9 mouse cellular contexts compared by ENCODE assay signal in the genomic region with DNA sequence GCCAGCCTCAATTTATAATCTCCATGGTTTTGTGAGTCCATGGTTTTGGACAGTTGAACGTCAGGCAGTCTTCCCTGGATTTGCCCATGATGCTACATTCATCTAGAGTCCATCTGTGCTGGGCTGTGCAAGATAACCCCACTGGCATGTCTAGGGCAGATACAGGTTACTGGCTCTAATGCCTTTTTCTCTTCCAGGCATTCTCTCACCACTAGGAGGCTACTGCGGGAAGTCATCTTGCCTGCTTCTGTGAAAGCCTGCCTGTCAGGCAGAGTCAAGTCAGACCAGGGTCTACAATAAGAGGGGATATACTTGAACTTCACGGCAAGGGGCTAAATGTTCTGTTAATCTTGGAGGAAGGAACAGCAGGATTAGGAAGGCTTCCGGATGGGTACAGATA. TPM values are rescaled to one million over a fixed set of nuclear protein-coding genes. Genes with fewer than 3 reads are reported as not detected.
DNase-seq lines count a peak whose midpoint lies in the region; ATAC-seq and TF ChIP-seq lines count a peak whose summit lies in the region.
"Had no signal": no experiment of that assay in that cellular context is flagged by ENCODE, and none has a peak within 500 bp of the region (broad histone marks: within the 10 kb centered on the region; RNA-seq: fewer than 3 reads in every experiment).

No protein-coding gene starts in this region.

- ATAC-seq in activated CD4-positive, CD25-positive, alpha-beta regulatory T cell, adult 4 months, result no peak
- no peak for ATAC-seq in heart, embryonic 12.5 days (ENCODE audit: insufficient number of reproducible peaks, low FRiP score)

- TF ChIP-seq RAD21 in CH12.LX (IDR thresholded peaks at IDR 0.05; ENCODE audit: low read depth, low read length), result peak; percentile 45

- DNase-seq in kidney, adult 2 months, result peak; percentile 12
- DNase-seq in kidney, adult 18-20 months, result no peak
- DNase-seq in 3134 (ENCODE audit: extremely low read depth, insufficient read length, low spot score) (peak; percentile 15), CH12.LX (ENCODE audit: extremely low read depth) (peak; percentile 60)
- peak; percentile 36 for DNase-seq in embryo, embryonic 9.5 days (ENCODE audit: extremely low spot score)
- DNase-seq in frontal cortex, postnatal 10 days (ENCODE audit: low spot score in 2 of 2), result no peak

- no peak overlapping the region for H3K9ac ChIP-seq in CH12.LX (ENCODE audit: insufficient read depth, low read depth)
- no peak overlapping the region for H3K9ac ChIP-seq in heart, embryonic 12.5 days

- 27% methylated on average over 4 of the region's 4 CpGs for WGBS in kidney, adult 2 months
- WGBS in heart, embryonic 12.5 days, result 23% methylated on average over 4 of the region's 4 CpGs

- no peak overlapping the region for H3K4me3 ChIP-seq in kidney, adult 2 months (ENCODE audit: insufficient read depth, low read depth, low read length)
- no peak overlapping the region for H3K4me3 ChIP-seq in CH12.LX (replicated peaks in 1 of 3; ENCODE audit: low read depth in 2 of 3, low read length in 2 of 3, poor library complexity in 1 of 3)
- no peak overlapping the region for H3K4me3 ChIP-seq in heart, embryonic 12.5 days

- no peak overlapping the region for H3K4me2 ChIP-seq in CH12.LX (ENCODE audit: insufficient read depth, low read depth, poor library complexity, severe bottlenecking)
- no peak overlapping the region for H3K4me2 ChIP-seq in heart, embryonic 12.5 days

- no peaks in the 10 kb centered on the region for H3K27me3 ChIP-seq in kidney, adult 2 months (replicated peaks; ENCODE audit: control insufficient read depth, insufficient read depth, low read length)
- no peaks in the 10 kb centered on the region for H3K27me3 ChIP-seq in CH12.LX (replicated peaks)
- no peaks in the 10 kb centered on the region for H3K27me3 ChIP-seq in heart, embryonic 12.5 days (replicated peaks)

- no peaks in the 10 kb centered on the region for H3K36me3 ChIP-seq in kidney, adult 2 months (ENCODE audit: control insufficient read depth, insufficient read depth, low read length)
- H3K36me3 ChIP-seq in CH12.LX (replicated peaks in 1 of 2; ENCODE audit: control insufficient read depth in 1 of 2, insufficient read depth in 1 of 2, low read length in 1 of 2), result peaks cover under 1 to 9% of the 10 kb centered on the region in 2 experiments
- peaks cover 7% of the 10 kb centered on the region; the same call in 1 of the 2 replicates for H3K36me3 ChIP-seq in heart, embryonic 12.5 days

- H3K4me1 ChIP-seq in kidney, adult 2 months (ENCODE audit: control insufficient read depth, insufficient read depth, low read length), result no peaks in the 10 kb centered on the region
- H3K4me1 ChIP-seq in CH12.LX (ENCODE audit: control insufficient read depth in 1 of 2, insufficient read depth in 2 of 2), result peaks cover 11 to 35% of the 10 kb centered on the region in 2 experiments
- H3K4me1 ChIP-seq in heart, embryonic 12.5 days (replicated peaks), result peaks cover 7% of the 10 kb centered on the region

- no peaks in the 10 kb centered on the region for H3K9me3 ChIP-seq in CH12.LX (replicated peaks; ENCODE audit: low read length)
- no peaks in the 10 kb centered on the region for H3K9me3 ChIP-seq in heart, embryonic 12.5 days (replicated peaks)

- in situ Hi-C loops in CH12.LX (cut with MboI; ENCODE audit: low pct_ligation_motif_present, low pct_unique_long_range_greater_than_20kb, low sequenced_read_pairs), result no loop called here

- peak; percentile 37; the same call in 1 of the 2 replicates for TF ChIP-seq CTCF in kidney, adult 2 months (conservative IDR thresholded peaks at IDR 0.05; ENCODE audit: insufficient read depth, insufficient read length, low read depth, low read length)
- TF ChIP-seq CTCF in CH12.LX (conservative IDR thresholded peaks at IDR 0.05 in 1 of 2, IDR thresholded peaks at IDR 0.05 in 1 of 2; ENCODE audit: low read depth in 2 of 2, low read length in 2 of 2), result peak; percentile 66 to 77

- TF ChIP-seq EP300 in CH12.LX (IDR thresholded peaks at IDR 0.05; ENCODE audit: low read length), result no peak

- dilution Hi-C loops in CH12.LX (cut with MboI; ENCODE audit: extremely low pct_ligation_motif_present, extremely low pct_unique_long_range_greater_than_20kb, low sequenced_read_pairs), result no loop called here

- H3K27ac ChIP-seq in kidney, adult 2 months (ENCODE audit: insufficient read depth, low read depth, low read length), result no peak overlapping the region
- no peak overlapping the region for H3K27ac ChIP-seq in CH12.LX (ENCODE audit: insufficient read depth, low read depth)
- H3K27ac ChIP-seq in heart, embryonic 12.5 days (ENCODE audit: poor library complexity, severe bottlenecking), result no peak overlapping the region

- TF ChIP-seq POLR2A in kidney, adult 2 months (IDR thresholded peaks at IDR 0.05; ENCODE audit: low read depth, low read length), result no peak
- TF ChIP-seq POLR2A in CH12.LX (IDR thresholded peaks at IDR 0.05; ENCODE audit: low read depth, low read length), result no peak

- no peaks in the 10 kb centered on the region for H3K79me2 ChIP-seq in CH12.LX (replicated peaks; ENCODE audit: control insufficient read depth, extremely low read depth, insufficient read depth, poor library complexity, severe bottlenecking)

TF ChIP-seq in CH12.LX, 34 proteins besides CTCF, POLR2A, EP300 and RAD21:
- TF ChIP-seq NELFE (IDR thresholded peaks at IDR 0.05; ENCODE audit: low read depth, low read length) (no peak), MYC (IDR thresholded peaks at IDR 0.05; ENCODE audit: low read depth, low read length) (no peak), SMC3 (IDR thresholded peaks at IDR 0.05; ENCODE audit: low read depth, low read length) (peak; percentile 69)

RNA-seq across cellular contexts. Expression of gene Tmed3, which starts 2.0 kb away (rescaled TPM):
- 82.4 and 87.7 TPM in 2 replicates for polyA plus RNA-seq in kidney, adult 2 months (2012; rRNA removed)
- total RNA-seq in CH12.LX (2012; rRNA removed), result 71.5 and 84.0 TPM in 2 replicates
- 76.9 and 80.9 TPM in 2 replicates for total RNA-seq in CH12.LX (2014; rRNA removed)
- polyA plus RNA-seq in CH12.LX (2012; ENCODE audit: insufficient read length, low read depth), result 55.0 and 55.4 TPM in 2 replicates
- polyA plus RNA-seq in activated CD4-positive, CD25-positive, alpha-beta regulatory T cell, adult 4 months (2017; shearing (Covaris generic)), result 10 to 100 TPM; 65.9 to 76.1 TPM
- 63.3 and 66.2 TPM in 2 replicates for polyA plus RNA-seq in heart, embryonic 12.5 days (2016; fragmentation: Nextera tagmentation; extraction: Ambion mirVana)

RNA-seq across cellular contexts. Expression of gene Ankrd34c, which starts 31.4 kb away (rescaled TPM):
- polyA plus RNA-seq in kidney, adult 2 months (2012; rRNA removed), result not detected in 2 replicates
- total RNA-seq in CH12.LX (2012; rRNA removed) (not detected in 2 replicates), CH12.LX (2014; rRNA removed) (not detected in 2 replicates)
- polyA plus RNA-seq in CH12.LX (2012; ENCODE audit: insufficient read length, low read depth), result not detected in 2 replicates
- not detected for polyA plus RNA-seq in activated CD4-positive, CD25-positive, alpha-beta regulatory T cell, adult 4 months (2017; shearing (Covaris generic))
- polyA plus RNA-seq in heart, embryonic 12.5 days (2016; fragmentation: Nextera tagmentation; extraction: Ambion mirVana), result 0.04 TPM in 1 of 2 replicates, not detected in the other
- polyA plus RNA-seq: liver, embryonic 16.5 days had no signal

Comparison
In these comparisons a context has a peak if more than half of its experiments do, and no peak if none do; other contexts are left out.
1. DNase-seq: peak in kidney, adult 2 months (single experiment), 3134 (single experiment), CH12.LX (single experiment) and embryo, embryonic 9.5 days (single experiment); none in kidney, adult 18-20 months (single experiment) and frontal cortex, postnatal 10 days (0 of 2).